Mouse (Mus musculus) olfactory bulb, adult 2 months (tissue): ENCODE results near the gene Akt3.

Experiments used
- CTCF ChIP-seq: fragments of 200-500 bp; IDR thresholded peaks from 2 replicates; pipeline ENCODE4 v1.5.1; 2012; ENCODE audit warnings: low read depth, mild to moderate bottlenecking, low read length, moderate library complexity; ENCODE audit not compliant: insufficient read depth
- POLR2A ChIP-seq: fragments of 200-500 bp; IDR thresholded peaks from 2 replicates; pipeline ENCODE4 v1.6.1; 2012; ENCODE audit warnings: mild to moderate bottlenecking, low read depth, low read length, moderate library complexity; ENCODE audit not compliant: insufficient read depth

GRCm38 (mm10) chr1:177191623-177192022 lies 66.4 kb downstream of the Akt3 start:
- TF ChIP-seq CTCF (no peak), POLR2A (no peak)
